Mouse (Mus musculus) liver, adult 2 months (tissue): ENCODE results near the gene Med24.

Experiments used
- CTCF ChIP-seq: fragments of 200-500 bp; IDR thresholded peaks from 2 replicates; pipeline ENCODE4 v1.5.1; 2011; ENCODE audit warnings: low read depth, low read length, control low read depth
- POLR2A ChIP-seq: fragments of 200-500 bp; IDR thresholded peaks from 2 replicates; pipeline ENCODE4 v1.6.1; 2011; ENCODE audit warnings: low read length, control low read depth; ENCODE audit not compliant: insufficient read depth; ENCODE audit errors: extremely low read depth

DNA sequence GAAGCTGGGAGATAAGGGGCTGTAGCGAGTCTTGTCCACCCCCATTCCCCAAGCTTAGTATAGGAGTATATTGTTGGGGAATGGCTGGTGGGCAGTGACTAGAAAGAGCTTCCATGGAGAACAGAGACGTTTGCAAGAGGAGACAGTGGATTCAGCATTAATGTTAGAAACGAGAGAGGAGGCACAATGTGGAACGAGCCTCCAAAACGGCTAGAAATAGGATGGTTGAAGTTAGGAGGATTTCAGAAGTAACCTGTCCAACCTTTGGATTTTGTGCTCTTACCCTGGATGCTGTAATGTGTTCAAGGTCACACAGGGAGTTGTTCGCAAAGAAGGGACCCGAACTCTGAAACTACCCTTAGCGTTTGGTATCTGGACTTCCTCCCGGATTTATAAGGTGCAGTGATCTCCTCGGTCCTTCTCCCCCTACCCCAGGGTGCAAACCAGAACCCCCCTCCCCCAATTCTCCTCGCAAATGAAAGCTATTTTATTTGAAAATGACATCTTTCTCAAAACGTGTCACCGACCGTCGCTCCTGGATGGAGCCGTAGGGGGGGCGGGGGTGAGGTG, 11.9 kb upstream of the Med24 start:
- TF ChIP-seq POLR2A = no peak
- no peak for TF ChIP-seq CTCF
